Mouse (Mus musculus) embryonic fibroblast, embryonic 13.5 days (primary cell): Measurements from ENCODE around the gene St13. TPM values are rescaled to one million over a fixed set of nuclear protein-coding genes. Genes with fewer than 3 reads are reported as not detected.

Experiments used
- H3K27ac ChIP-seq: 2 replicates; pipeline ENCODE4 v1.5.1; 2012; ENCODE audit warnings: low read length, control low read depth, inconsistent platforms; ENCODE audit not compliant: insufficient read depth
- H3K4me1 ChIP-seq: 2 replicates; pipeline ENCODE4 v1.6.1; 2011; ENCODE audit warnings: low read length; ENCODE audit not compliant: control insufficient read depth, insufficient read depth
- H3K4me3 ChIP-seq: 2 replicates; pipeline ENCODE4 v1.5.1; 2011; ENCODE audit warnings: mild to moderate bottlenecking, control low read depth, low read length; ENCODE audit not compliant: insufficient read depth
- CTCF ChIP-seq: IDR thresholded peaks from 2 replicates; pipeline ENCODE4 v1.5.1; 2011; ENCODE audit warnings: mild to moderate bottlenecking, control low read depth, low read length, moderate library complexity, borderline replicate concordance; ENCODE audit not compliant: insufficient read depth
- POLR2A ChIP-seq: IDR thresholded peaks from 2 replicates; pipeline ENCODE4 v1.6.1; 2011; ENCODE audit warnings: low read depth, mild to moderate bottlenecking, control low read depth, low read length, moderate library complexity
- polyA plus RNA-seq: library from polyadenylated mRNA; stranded (reverse); fragments of >200 nt; gene quantifications from 2 replicates; pipeline ENCODE4 v1.2.4, GENCODE M21; 2011; ENCODE audit warnings: low read depth; ENCODE audit not compliant: missing spikeins, insufficient read length

Gene St13
- polyA plus RNA-seq, 1 experiment = 337 TPM

- no peak overlapping the region for H3K27ac ChIP-seq
- H3K4me3 ChIP-seq = no peak overlapping the region
- no peak for TF ChIP-seq CTCF
- no peak for TF ChIP-seq POLR2A
- H3K4me1 ChIP-seq = peaks cover 7% of the 10 kb centered on the region
Measured at GRCm38 (mm10) chr15:81356946-81357345, 42.9 kb downstream of the St13 start.

GRCm38 (mm10) chr15:81355146-81355761, 44.6 kb downstream of the St13 start:
- H3K4me1 ChIP-seq = peaks cover 4% of the 10 kb centered on the region
- H3K4me3 ChIP-seq = no peak overlapping the region
- H3K27ac ChIP-seq = no peak overlapping the region
- TF ChIP-seq POLR2A = no peak
- no peak for TF ChIP-seq CTCF

- H3K27ac ChIP-seq = no peak overlapping the region
- H3K4me1 ChIP-seq = no peaks in the 10 kb centered on the region; the same call in none of the 2 replicates
- TF ChIP-seq POLR2A (no peak), CTCF (0 out of 2 replicates have a peak, but pooled peaks have one; percentile 12)
- H3K4me3 ChIP-seq = no peak overlapping the region
Measured at GRCm38 (mm10) chr15:81352638-81353037, 47.2 kb downstream of the St13 start.

GRCm38 (mm10) chr15:81350401-81350800, 49.5 kb downstream of the St13 start:
- Histone ChIP-seq H3K4me3 (no peak overlapping the region), H3K4me1 (no peaks in the 10 kb centered on the region; the same call in none of the 2 replicates), H3K27ac (no peak overlapping the region)
- no peak for TF ChIP-seq CTCF
- TF ChIP-seq POLR2A = no peak

- H3K4me1 ChIP-seq = no peaks in the 10 kb centered on the region; the same call in none of the 2 replicates
- TF ChIP-seq POLR2A (no peak), CTCF (no peak)
- no peak overlapping the region for H3K4me3 ChIP-seq
- no peak overlapping the region for H3K27ac ChIP-seq
Measured at GRCm38 (mm10) chr15:81348366-81348765, 51.5 kb downstream of the St13 start.

GRCm38 (mm10) chr15:81347466-81347865, 52.4 kb downstream of the St13 start:
- H3K27ac ChIP-seq = no peak overlapping the region
- no peak overlapping the region for H3K4me3 ChIP-seq
- H3K4me1 ChIP-seq = no peaks in the 10 kb centered on the region; the same call in none of the 2 replicates
- no peak for TF ChIP-seq CTCF
- no peak for TF ChIP-seq POLR2A

- Histone ChIP-seq H3K4me1 (no peaks in the 10 kb centered on the region), H3K27ac (peak overlapping the region; percentile 47; the same call in 1 of the 2 replicates), H3K4me3 (no peak overlapping the region)
- TF ChIP-seq CTCF (no peak), POLR2A (no peak)
Measured at GRCm38 (mm10) chr15:81341426-81341825, 58.5 kb downstream of the St13 start.

GRCm38 (mm10) chr15:81339158-81339557, 60.7 kb downstream of the St13 start:
- TF ChIP-seq POLR2A = no peak
- no peak for TF ChIP-seq CTCF
- no peaks in the 10 kb centered on the region for H3K4me1 ChIP-seq
- no peak overlapping the region for H3K4me3 ChIP-seq
- no peak overlapping the region for H3K27ac ChIP-seq

- Histone ChIP-seq H3K4me3 (no peak overlapping the region), H3K4me1 (no peaks in the 10 kb centered on the region), H3K27ac (no peak overlapping the region)
- TF ChIP-seq CTCF (no peak), POLR2A (no peak)
Measured at GRCm38 (mm10) chr15:81336466-81336865, 63.4 kb downstream of the St13 start.

- H3K4me1 ChIP-seq = no peaks in the 10 kb centered on the region; the same call in 1 of the 2 replicates
- no peak overlapping the region for H3K4me3 ChIP-seq
- TF ChIP-seq POLR2A (no peak), CTCF (no peak)
- no peak overlapping the region for H3K27ac ChIP-seq
Measured at GRCm38 (mm10) chr15:81332517-81332916, 67.4 kb downstream of the St13 start.
